Mouse (Mus musculus) ovary, postnatal 14 days (tissue): ENCODE data around the gene Dapk2.
A peak's percentile ranks its signal among the peaks of the same experiment; 100 is the strongest.

Experiments
- DNase-seq: peaks from one replicate; pipeline ENCODE4 v3.0.0; 2022; ENCODE audit warnings: low spot score

The Dapk2 gene

GRCm38 (mm10) chr9:66189026-66189425 lies 31.0 kb downstream of the Dapk2 start:
- no peak for DNase-seq

GRCm38 (mm10) chr9:66194003-66194402 lies 36.0 kb downstream of the Dapk2 start:
- DNase-seq, result no peak

- DNase-seq, result no peak
Observed at GRCm38 (mm10) chr9:66196561-66196960, 38.5 kb downstream of the Dapk2 start.

- DNase-seq, result no peak
Observed at GRCm38 (mm10) chr9:66198533-66198932, 40.5 kb downstream of the Dapk2 start.

GRCm38 (mm10) chr9:66199657-66200410 lies 41.8 kb downstream of the Dapk2 start:
- no peak for DNase-seq

- DNase-seq, result no peak
Observed at GRCm38 (mm10) chr9:66200411-66200789, 42.4 kb downstream of the Dapk2 start.

- DNase-seq, result no peak
Observed at GRCm38 (mm10) chr9:66201665-66202064, 43.6 kb downstream of the Dapk2 start.

- DNase-seq, result no peak
Observed at GRCm38 (mm10) chr9:66202463-66202862, 44.4 kb downstream of the Dapk2 start.

- DNase-seq, result no peak
Observed at GRCm38 (mm10) chr9:66205702-66206101, 47.7 kb downstream of the Dapk2 start.

- DNase-seq, result no peak
Observed at GRCm38 (mm10) chr9:66206825-66207224, 48.8 kb downstream of the Dapk2 start.

GRCm38 (mm10) chr9:66211420-66211819 lies 53.4 kb downstream of the Dapk2 start:
- no peak for DNase-seq

- no peak for DNase-seq
Observed at GRCm38 (mm10) chr9:66212088-66212487, 54.1 kb downstream of the Dapk2 start.

GRCm38 (mm10) chr9:66212802-66213201 lies 54.8 kb downstream of the Dapk2 start:
- DNase-seq, result no peak

- peak; percentile 5 for DNase-seq
Observed at GRCm38 (mm10) chr9:66213386-66214032, 55.5 kb downstream of the Dapk2 start.

GRCm38 (mm10) chr9:66215551-66215950 lies 57.5 kb downstream of the Dapk2 start:
- no peak for DNase-seq

GRCm38 (mm10) chr9:66217970-66218369 lies 59.9 kb downstream of the Dapk2 start:
- DNase-seq, result no peak

- DNase-seq, result no peak
Observed at GRCm38 (mm10) chr9:66218917-66219725, 61.1 kb downstream of the Dapk2 start.

- no peak for DNase-seq
Observed at GRCm38 (mm10) chr9:66223872-66224271, 65.8 kb downstream of the Dapk2 start.

- DNase-seq, result no peak
Observed at GRCm38 (mm10) chr9:66225737-66226485, 67.9 kb downstream of the Dapk2 start.

GRCm38 (mm10) chr9:66228456-66229151 lies 70.6 kb downstream of the Dapk2 start:
- DNase-seq, result no peak

GRCm38 (mm10) chr9:66231820-66232479 lies 73.9 kb downstream of the Dapk2 start:
- DNase-seq, result no peak
